Mouse (Mus musculus): ENCODE results near the gene Tmem33. TPM values are rescaled to one million over a fixed set of nuclear protein-coding genes. Genes with fewer than 3 reads are reported as not detected.

Tmem33 gene
- total RNA-seq, 2 experiments from 2014 or later: 18.2 to 24.5 TPM

DNA sequence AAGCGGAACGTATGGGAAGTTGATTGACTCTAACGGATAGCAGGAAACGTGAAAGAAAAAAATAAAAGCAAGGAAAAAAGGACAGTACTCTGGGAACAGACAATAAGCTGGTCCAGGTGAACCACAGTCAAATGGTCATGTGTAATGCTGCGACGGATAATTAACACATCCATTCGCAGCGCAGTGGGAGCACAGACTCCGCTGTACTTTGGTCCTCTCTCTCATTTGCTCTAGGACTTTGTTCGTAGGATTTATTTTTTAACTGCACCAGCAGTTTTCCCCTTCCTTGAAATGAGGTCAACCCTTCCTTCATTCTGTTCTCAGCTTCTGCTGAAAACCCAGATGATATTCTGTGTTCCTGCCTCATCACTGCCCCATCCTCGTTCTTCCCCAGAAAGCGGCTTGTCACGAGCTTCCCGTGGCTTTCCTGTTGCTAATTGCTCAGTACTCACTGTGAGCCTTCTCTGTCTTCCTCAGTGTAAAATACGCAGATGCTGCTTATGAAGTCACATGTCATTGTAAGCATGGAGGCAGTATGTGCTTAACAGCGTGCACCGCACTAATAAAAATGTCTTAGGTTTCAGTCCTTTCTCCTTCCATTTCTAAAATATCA is 61.4 kb downstream of the Tmem33 start:
- DNase-seq (ENCODE audit: low spot score): no peak

DNA sequence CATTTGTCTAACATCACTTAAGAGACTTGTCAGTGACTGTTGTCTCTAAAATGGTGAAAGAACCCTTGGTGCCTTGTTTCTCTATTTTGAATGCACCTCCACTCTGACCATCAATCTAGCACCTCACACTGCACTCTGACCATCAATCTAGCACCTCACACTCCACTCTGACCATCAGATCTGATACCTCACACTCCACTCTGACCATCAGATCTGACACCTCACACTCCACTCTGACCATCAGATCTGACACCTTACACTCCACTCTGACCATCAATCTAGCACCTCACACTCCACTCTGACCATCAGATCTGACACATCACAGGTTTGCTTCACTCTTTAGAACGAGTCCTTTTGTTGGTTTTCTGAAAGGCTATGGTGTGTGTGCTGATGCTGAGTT is 63.7 kb downstream of the Tmem33 start:
- DNase-seq (ENCODE audit: low spot score): no peak

DNA sequence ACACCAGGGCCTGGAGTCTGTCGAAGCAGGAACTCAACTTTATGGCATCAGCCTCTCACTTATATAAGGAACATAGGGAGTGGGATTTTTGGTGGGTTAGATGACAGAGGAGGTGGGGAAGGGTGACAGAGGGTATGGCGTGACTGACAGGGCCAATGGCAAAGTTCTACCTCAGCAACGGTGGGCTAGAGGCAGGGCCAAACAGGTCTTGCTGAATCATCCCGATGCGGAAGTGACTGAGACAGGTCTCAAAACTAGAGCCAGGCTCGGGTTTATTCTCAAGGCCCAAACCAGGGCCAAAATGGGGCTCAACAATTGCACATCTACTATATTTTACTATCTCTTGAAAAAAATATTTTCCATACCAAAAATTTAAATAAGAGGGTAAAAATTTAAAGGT is 80.4 kb downstream of the Tmem33 start:
- no peak for DNase-seq (ENCODE audit: low spot score)

Other genes starting within 250 kb of the Tmem33 start
- not detected for gene Phox2b, start 161.3 kb upstream of the Tmem33 start, total RNA-seq (2021)
- gene Slc30a9, start 46.4 kb downstream of the Tmem33 start, total RNA-seq (2021): 100 to 1,000 TPM; 116 to 120 TPM
- under 1 TPM; 0.21 to 0.24 TPM for gene Bend4, start 167.7 kb downstream of the Tmem33 start, total RNA-seq (2021)

Data from gastrocnemius, adult 18-20 months (tissue).